20 mouse cellular contexts compared by ENCODE assay signal in genomic region chr15:25237665-25238664, GRCm38 (mm10).
DNase-seq lines count a peak whose midpoint lies in the region; ATAC-seq lines count a peak whose summit lies in the region.
"Had no signal": no experiment of that assay in that cellular context is flagged by ENCODE, and none has a peak within 500 bp of the region (broad histone marks: within the 10 kb centered on the region; RNA-seq: fewer than 3 reads in every experiment).

No protein-coding gene starts in this region.

- 83% methylated on average over 18 of the region's 18 CpGs for WGBS in forebrain, embryonic 11.5 days
- 91% methylated on average over 18 of the region's 18 CpGs for WGBS in forebrain, embryonic 10.5 days
- 71% methylated on average over 18 of the region's 18 CpGs for WGBS in hindbrain, embryonic 13.5 days
- WGBS in midbrain, embryonic 15.5 days, result 78% methylated on average over 18 of the region's 18 CpGs

- H3K4me1 ChIP-seq in forebrain, embryonic 11.5 days (replicated peaks; ENCODE audit: control insufficient read depth, insufficient read depth, low read length), result no peaks in the 10 kb centered on the region
- H3K4me1 ChIP-seq in forebrain, embryonic 10.5 days, result no peaks in the 10 kb centered on the region
- peaks cover 10% of the 10 kb centered on the region for H3K4me1 ChIP-seq in hindbrain, embryonic 13.5 days (replicated peaks)
- no peaks in the 10 kb centered on the region for H3K4me1 ChIP-seq in midbrain, embryonic 15.5 days

- DNase-seq in forebrain, embryonic 11.5 days (ENCODE audit: low spot score), result no peak
- DNase-seq in forebrain, embryonic 10.5 days (ENCODE audit: extremely low spot score, low spot score), result no peak
- peak; percentile 17 for DNase-seq in R1 (ENCODE audit: low read depth, low spot score)
- DNase-seq in gastrocnemius, postnatal 25 days, result no peak
- no peak for DNase-seq in embryo, embryonic 11 days
- no peak for DNase-seq in gastrocnemius, adult 18-20 months (ENCODE audit: low spot score)
- DNase-seq: adrenal gland, postnatal 10 days; heart, adult 2 months; heart, postnatal 14 days; kidney, adult 18-20 months; kidney, postnatal 36 days; layer of hippocampus, postnatal 36 days; liver, postnatal 0 days; lung, postnatal 4 days; right cerebral cortex, adult 18-20 months; spleen, adult 18-20 months; thymus, postnatal 4 days had no signal

- H3K27ac ChIP-seq in forebrain, embryonic 11.5 days (ENCODE audit: low read depth, low read length), result no peak overlapping the region
- H3K27ac ChIP-seq in forebrain, embryonic 10.5 days, result no peak overlapping the region
- H3K27ac ChIP-seq in hindbrain, embryonic 13.5 days, result 0 out of 2 replicates have a peak overlapping the region, but pooled peaks have one; percentile 14
- H3K27ac ChIP-seq in midbrain, embryonic 15.5 days, result no peak overlapping the region
- H3K27ac ChIP-seq: heart, adult 2 months; stomach, postnatal 0 days had no signal

- H3K9me3 ChIP-seq in forebrain, embryonic 11.5 days (ENCODE audit: control insufficient read depth, low read length), result no peaks in the 10 kb centered on the region
- no peaks in the 10 kb centered on the region for H3K9me3 ChIP-seq in forebrain, embryonic 10.5 days
- no peaks in the 10 kb centered on the region for H3K9me3 ChIP-seq in hindbrain, embryonic 13.5 days
- no peaks in the 10 kb centered on the region for H3K9me3 ChIP-seq in midbrain, embryonic 15.5 days

- H3K4me2 ChIP-seq in forebrain, embryonic 11.5 days (ENCODE audit: low read depth, low read length, severe bottlenecking), result no peak overlapping the region
- H3K4me2 ChIP-seq in hindbrain, embryonic 13.5 days, result peak overlapping the region; percentile 2; the same call in 1 of the 2 replicates
- H3K4me2 ChIP-seq in midbrain, embryonic 15.5 days, result no peak overlapping the region

- peak; percentile 49; the same call in 1 of the 2 replicates for ATAC-seq in forebrain, embryonic 11.5 days (replicated peaks; ENCODE audit: low FRiP score)
- ATAC-seq in hindbrain, embryonic 13.5 days (ENCODE audit: low FRiP score), result 0 out of 2 replicates have a peak, but pooled peaks have one; percentile 49
- 0 out of 2 replicates have a peak, but pooled peaks have one; percentile 42 for ATAC-seq in midbrain, embryonic 15.5 days (replicated peaks)
- ATAC-seq: liver, postnatal 0 days had no signal

- no peaks in the 10 kb centered on the region for H3K27me3 ChIP-seq in forebrain, embryonic 11.5 days (ENCODE audit: control insufficient read depth, insufficient read depth, low read length)
- H3K27me3 ChIP-seq in forebrain, embryonic 10.5 days (ENCODE audit: poor library complexity, severe bottlenecking), result no peaks in the 10 kb centered on the region
- no peaks in the 10 kb centered on the region for H3K27me3 ChIP-seq in hindbrain, embryonic 13.5 days
- H3K27me3 ChIP-seq in midbrain, embryonic 15.5 days (replicated peaks), result no peaks in the 10 kb centered on the region

- no peak overlapping the region for H3K4me3 ChIP-seq in forebrain, embryonic 11.5 days (ENCODE audit: low read depth, low read length)
- H3K4me3 ChIP-seq in forebrain, embryonic 10.5 days, result no peak overlapping the region
- H3K4me3 ChIP-seq in hindbrain, embryonic 13.5 days, result no peak overlapping the region
- H3K4me3 ChIP-seq in midbrain, embryonic 15.5 days, result no peak overlapping the region
- H3K4me3 ChIP-seq: heart, adult 2 months had no signal

- no peaks in the 10 kb centered on the region for H3K36me3 ChIP-seq in forebrain, embryonic 11.5 days (ENCODE audit: control insufficient read depth, insufficient read depth, low read length)
- H3K36me3 ChIP-seq in forebrain, embryonic 10.5 days (replicated peaks), result no peaks in the 10 kb centered on the region
- H3K36me3 ChIP-seq in hindbrain, embryonic 13.5 days, result no peaks in the 10 kb centered on the region
- no peaks in the 10 kb centered on the region for H3K36me3 ChIP-seq in midbrain, embryonic 15.5 days (replicated peaks)

- H3K9ac ChIP-seq in forebrain, embryonic 11.5 days (ENCODE audit: low read length), result no peak overlapping the region
- no peak overlapping the region for H3K9ac ChIP-seq in hindbrain, embryonic 13.5 days
- no peak overlapping the region for H3K9ac ChIP-seq in midbrain, embryonic 15.5 days
- H3K9ac ChIP-seq: liver, postnatal 0 days had no signal
